Mouse (Mus musculus) limb, embryonic 11.5 days (tissue): Measurements from ENCODE around the gene Gm26920. TPM values are rescaled to one million over a fixed set of nuclear protein-coding genes. Genes with fewer than 3 reads are reported as not detected.

Source experiments
- ATAC-seq: fragments of 200-750 bp; cut with Nextera tagmentation; 2 replicates; pipeline ENCODE4 v1.8.0; 2017; ENCODE audit warnings: low read depth; ENCODE audit not compliant: insufficient number of reproducible peaks, low FRiP score, low TSS enrichment
- DNase-seq: peaks from one replicate; pipeline ENCODE4 v3.0.0-alpha.2; 2015; ENCODE audit warnings: low spot score
- H3K27ac ChIP-seq: fragments of 300-500 bp; sonication (generic); replicated peaks from 2 replicates; pipeline ENCODE4 v1.5.1; 2014; ENCODE audit warnings: low read depth, mild to moderate bottlenecking, low read length
- H3K27me3 ChIP-seq: fragments of 300-500 bp; sonication (generic); 2 replicates; pipeline ENCODE4 v1.6.1; 2014; ENCODE audit warnings: mild to moderate bottlenecking, low read length, mixed read lengths; ENCODE audit not compliant: control insufficient read depth, insufficient read depth
- H3K36me3 ChIP-seq: fragments of 300-500 bp; sonication (generic); 2 replicates; pipeline ENCODE4 v1.6.1; 2014; ENCODE audit warnings: mild to moderate bottlenecking, low read length, moderate library complexity, mixed read lengths; ENCODE audit not compliant: control insufficient read depth, insufficient read depth
- H3K4me1 ChIP-seq: fragments of 300-500 bp; sonication (generic); 2 replicates; pipeline ENCODE4 v1.6.1; 2014; ENCODE audit warnings: low read length, mixed read lengths; ENCODE audit not compliant: control insufficient read depth, insufficient read depth
- H3K4me2 ChIP-seq: fragments of 300-500 bp; sonication (generic); 2 replicates; pipeline ENCODE4 v1.6.1; 2014; ENCODE audit warnings: low read depth, mild to moderate bottlenecking, moderate library complexity; ENCODE audit not compliant: severe bottlenecking
- H3K4me3 ChIP-seq: fragments of 300-500 bp; sonication (generic); 2 replicates; pipeline ENCODE4 v1.5.1; 2014; ENCODE audit warnings: low read depth, low read length
- H3K9ac ChIP-seq: fragments of 300-500 bp; sonication (generic); 2 replicates; pipeline ENCODE4 v1.6.1; 2014; ENCODE audit warnings: mild to moderate bottlenecking, low read length
- H3K9me3 ChIP-seq: fragments of 300-500 bp; sonication (generic); 2 replicates; pipeline ENCODE4 v1.6.1; 2016; ENCODE audit warnings: low read length; ENCODE audit not compliant: control insufficient read depth
- WGBS: fragments of 180-500 bp; shearing (Covaris S2); extraction: QIAGEN DNeasy Blood & Tissue Kit; methylation state at CpG from one replicate; pipeline ENCODE4 v1.1.7; 2014; 5-methylcytosine and 5-hydroxymethylcytosine counted together
- polyA plus RNA-seq: library from polyadenylated mRNA; unstranded; fragments of >200 nt; fragmentation: Nextera tagmentation; extraction: Ambion mirVana; gene quantifications from 2 replicates; pipeline ENCODE4 v1.2.1, GENCODE M21; 2014

Gene Gm26920
- polyA plus RNA-seq, 1 experiment from 2014 or later: 3.2 TPM

DNA sequence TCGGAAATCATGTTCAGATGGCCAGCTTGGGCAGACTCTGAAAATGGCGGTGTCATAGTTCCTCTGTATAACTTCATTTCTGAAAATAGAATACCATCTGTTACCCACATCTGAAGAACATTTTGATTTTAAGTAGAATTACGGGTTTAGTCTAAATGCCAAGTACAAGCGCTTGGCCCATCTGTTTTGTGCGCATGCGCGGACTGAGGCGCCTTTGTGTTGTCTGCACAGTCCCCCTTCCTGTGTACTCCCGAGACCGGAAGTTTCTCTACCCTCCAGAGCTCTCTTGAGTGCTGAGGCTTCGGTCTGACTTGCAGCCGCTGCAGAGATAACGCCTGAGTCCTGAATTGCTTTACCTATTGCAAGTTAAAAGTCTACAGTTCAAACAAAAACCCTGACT, 9.1 kb upstream of the Gm26920 start:
- 96% methylated on average over 13 of the region's 13 CpGs for WGBS
- H3K27ac ChIP-seq: no peak overlapping the region
- H3K36me3 ChIP-seq: peaks cover 31% of the 10 kb centered on the region
- no peak overlapping the region for H3K4me2 ChIP-seq
- H3K4me3 ChIP-seq: no peak overlapping the region
- ATAC-seq (no peak), DNase-seq (no peak)
- 0 out of 2 replicates have a peak, but pooled peaks cover 1% of the 10 kb centered on the region for H3K4me1 ChIP-seq
- H3K9me3 ChIP-seq: peaks cover 13% of the 10 kb centered on the region
- H3K9ac ChIP-seq: no peak overlapping the region
- no peaks in the 10 kb centered on the region for H3K27me3 ChIP-seq

DNA sequence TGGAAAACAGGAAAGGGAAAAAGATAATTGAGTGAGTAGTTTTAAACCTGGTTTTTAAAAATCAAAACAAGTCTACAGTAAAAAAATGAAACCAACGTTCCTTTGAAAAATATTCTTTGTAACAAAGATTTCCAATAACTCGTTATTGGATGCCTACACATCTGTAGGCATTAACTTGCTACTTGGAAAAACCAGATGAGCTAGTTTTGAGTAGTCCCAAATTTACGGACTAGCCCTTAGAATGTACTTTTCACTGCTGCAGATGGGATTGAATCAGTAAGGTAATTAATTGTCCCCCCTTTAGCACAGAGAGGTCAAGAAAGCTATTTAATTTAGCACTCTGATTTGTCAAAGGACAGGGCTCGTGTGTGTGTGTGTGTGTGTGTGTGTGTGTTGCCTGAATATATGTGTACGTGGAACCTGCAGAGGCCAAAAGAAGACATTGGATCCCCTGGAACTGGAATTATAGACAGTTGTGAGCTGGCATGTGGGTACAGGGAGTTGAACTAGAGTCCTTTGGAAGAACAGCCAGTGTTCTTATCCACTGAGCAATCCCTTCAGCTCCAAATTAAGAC, 5.4 kb upstream of the Gm26920 start:
- H3K9ac ChIP-seq: peak overlapping the region; percentile 53
- peak overlapping the region; percentile 47 for H3K4me2 ChIP-seq
- peak overlapping the region; percentile 55 for H3K4me3 ChIP-seq
- no peak for ATAC-seq
- 12% methylated on average over 5 of the region's 5 CpGs for WGBS
- 0 out of 2 replicates have a peak, but pooled peaks cover 3% of the 10 kb centered on the region for H3K4me1 ChIP-seq
- H3K9me3 ChIP-seq: no peaks in the 10 kb centered on the region
- DNase-seq: no peak
- H3K36me3 ChIP-seq: peaks cover 9% of the 10 kb centered on the region; the same call in 1 of the 2 replicates
- no peaks in the 10 kb centered on the region for H3K27me3 ChIP-seq
- H3K27ac ChIP-seq: peak overlapping the region; percentile 96; the same call in 1 of the 2 replicates

GRCm38 (mm10) chr7:30094646-30095429, 4.6 kb upstream of the Gm26920 start, which contains the start of gene Zfp260:
TSS of gene Zfp260 (plus strand) at chr7:30094777.
- peak within 1 kb of the TSS; percentile 55 for H3K4me3 ChIP-seq
- DNase-seq (peak; percentile 95), ATAC-seq (peak; percentile 76)
- WGBS: under 1% methylated on average over 26 of the region's 26 CpGs
- peak within 1 kb of the TSS; percentile 96 for H3K27ac ChIP-seq
- no peaks in the 10 kb centered on the region for H3K27me3 ChIP-seq
- peaks cover 3% of the 10 kb centered on the region; the same call in 1 of the 2 replicates for H3K36me3 ChIP-seq
- peak within 1 kb of the TSS; percentile 47 for H3K4me2 ChIP-seq
- H3K4me1 ChIP-seq: 0 out of 2 replicates have a peak, but pooled peaks cover 3% of the 10 kb centered on the region
- H3K9me3 ChIP-seq: no peaks in the 10 kb centered on the region
- H3K9ac ChIP-seq: peak within 1 kb of the TSS; percentile 81

GRCm38 (mm10) chr7:30093918-30094415, 3.8 kb upstream of the Gm26920 start:
- 0 out of 2 replicates have a peak overlapping the region, but pooled peaks have one; percentile 0 for H3K9ac ChIP-seq
- DNase-seq: no peak
- no peaks in the 10 kb centered on the region; the same call in 1 of the 2 replicates for H3K36me3 ChIP-seq
- 68% methylated on average over 6 of the region's 6 CpGs for WGBS
- no peak overlapping the region for H3K27ac ChIP-seq
- H3K4me1 ChIP-seq: peaks cover 9% of the 10 kb centered on the region
- H3K27me3 ChIP-seq: no peaks in the 10 kb centered on the region
- peak overlapping the region; percentile 55 for H3K4me3 ChIP-seq
- H3K9me3 ChIP-seq: no peaks in the 10 kb centered on the region
- no peak for ATAC-seq
- H3K4me2 ChIP-seq: peak overlapping the region; percentile 38

DNA sequence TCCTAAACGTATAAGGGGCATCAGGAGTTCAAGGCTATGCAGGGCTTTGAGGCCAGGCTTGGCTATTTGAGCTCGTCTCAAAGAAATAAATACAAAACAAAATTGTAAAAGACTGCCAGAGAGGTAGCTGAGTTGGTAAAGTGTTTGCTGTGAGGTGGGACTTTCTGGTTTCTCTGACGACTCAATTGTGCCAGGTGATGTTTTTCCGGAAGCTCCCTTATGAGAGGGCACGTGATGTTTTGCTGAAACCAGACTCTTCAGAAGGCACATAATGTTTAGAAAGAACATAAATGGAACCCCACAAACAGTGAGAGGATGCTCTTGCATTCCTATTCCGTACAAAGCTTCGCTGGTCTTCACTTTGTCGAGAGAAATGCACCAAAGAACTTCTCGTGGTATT, 2.5 kb upstream of the Gm26920 start:
- Histone ChIP-seq H3K4me3 (no peak overlapping the region), H3K9ac (no peak overlapping the region), H3K4me2 (no peak overlapping the region), H3K27ac (no peak overlapping the region), H3K4me1 (peaks cover 9% of the 10 kb centered on the region), H3K9me3 (no peaks in the 10 kb centered on the region), H3K27me3 (no peaks in the 10 kb centered on the region), H3K36me3 (no peaks in the 10 kb centered on the region)
- WGBS: 87% methylated on average over 9 of the region's 9 CpGs
- no peak for DNase-seq
- ATAC-seq: no peak

DNA sequence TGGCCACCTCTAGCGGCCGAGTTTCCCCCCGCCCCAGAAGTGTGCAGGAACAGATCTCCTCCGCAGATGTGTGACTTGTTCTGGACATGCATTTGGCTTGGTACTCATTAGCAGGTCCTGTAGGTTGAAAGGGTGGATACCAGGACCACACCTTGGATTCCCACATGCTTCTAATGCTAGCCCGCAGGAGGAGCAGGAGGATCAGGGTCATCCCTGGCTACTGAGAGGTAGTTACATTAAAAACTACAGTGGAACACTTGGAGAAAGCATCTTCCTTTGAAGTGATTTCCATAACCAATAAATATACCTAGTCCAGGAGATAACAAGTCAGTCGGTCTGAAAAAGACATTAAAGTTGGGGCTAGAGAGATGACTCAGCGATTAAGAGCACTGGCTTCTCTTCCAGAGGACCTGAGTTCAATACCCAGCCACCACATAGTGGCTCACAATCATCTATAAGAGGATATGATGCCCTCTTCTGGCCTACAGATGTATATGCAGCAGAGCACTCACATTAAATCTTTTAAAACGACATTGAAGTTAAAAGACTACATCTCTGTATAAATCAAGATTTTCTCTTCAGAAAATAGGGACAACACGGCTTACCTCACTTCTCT, 868 bp upstream of the Gm26920 start:
- Histone ChIP-seq H3K4me3 (peak overlapping the region; percentile 71), H3K4me1 (peaks cover 9% of the 10 kb centered on the region), H3K27ac (no peak overlapping the region), H3K36me3 (peaks cover 4% of the 10 kb centered on the region; the same call in 1 of the 2 replicates), H3K9me3 (no peaks in the 10 kb centered on the region), H3K9ac (peak overlapping the region; percentile 80), H3K27me3 (no peaks in the 10 kb centered on the region), H3K4me2 (peak overlapping the region; percentile 77; the same call in 1 of the 2 replicates)
- ATAC-seq: no peak
- 7% methylated on average over 9 of the region's 9 CpGs for WGBS
- DNase-seq: peak; percentile 36

- DNase-seq (no peak), ATAC-seq (no peak)
- Histone ChIP-seq H3K27ac (no peak overlapping the region), H3K4me1 (peaks cover 9% of the 10 kb centered on the region), H3K9ac (peak overlapping the region; percentile 80), H3K4me2 (peak overlapping the region; percentile 77), H3K4me3 (peak overlapping the region; percentile 71), H3K36me3 (peaks cover 14% of the 10 kb centered on the region), H3K9me3 (0 out of 2 replicates have a peak, but pooled peaks cover 3% of the 10 kb centered on the region), H3K27me3 (no peaks in the 10 kb centered on the region)
- WGBS: 19% methylated on average over 6 of the region's 6 CpGs
Measured at GRCm38 (mm10) chr7:30089405-30089804, 805 bp downstream of the Gm26920 start.

- no peak overlapping the region for H3K4me3 ChIP-seq
- no peak overlapping the region for H3K4me2 ChIP-seq
- no peak overlapping the region for H3K9ac ChIP-seq
- peaks cover 6% of the 10 kb centered on the region for H3K4me1 ChIP-seq
- DNase-seq (no peak), ATAC-seq (no peak)
- H3K36me3 ChIP-seq: peaks cover 20% of the 10 kb centered on the region
- H3K9me3 ChIP-seq: 0 out of 2 replicates have a peak, but pooled peaks cover 3% of the 10 kb centered on the region
- no peak overlapping the region for H3K27ac ChIP-seq
- H3K27me3 ChIP-seq: no peaks in the 10 kb centered on the region
- WGBS: 96% methylated on average over 9 of the region's 9 CpGs
Measured at GRCm38 (mm10) chr7:30086524-30086923, 3.7 kb downstream of the Gm26920 start.
